In the genomic region with DNA sequence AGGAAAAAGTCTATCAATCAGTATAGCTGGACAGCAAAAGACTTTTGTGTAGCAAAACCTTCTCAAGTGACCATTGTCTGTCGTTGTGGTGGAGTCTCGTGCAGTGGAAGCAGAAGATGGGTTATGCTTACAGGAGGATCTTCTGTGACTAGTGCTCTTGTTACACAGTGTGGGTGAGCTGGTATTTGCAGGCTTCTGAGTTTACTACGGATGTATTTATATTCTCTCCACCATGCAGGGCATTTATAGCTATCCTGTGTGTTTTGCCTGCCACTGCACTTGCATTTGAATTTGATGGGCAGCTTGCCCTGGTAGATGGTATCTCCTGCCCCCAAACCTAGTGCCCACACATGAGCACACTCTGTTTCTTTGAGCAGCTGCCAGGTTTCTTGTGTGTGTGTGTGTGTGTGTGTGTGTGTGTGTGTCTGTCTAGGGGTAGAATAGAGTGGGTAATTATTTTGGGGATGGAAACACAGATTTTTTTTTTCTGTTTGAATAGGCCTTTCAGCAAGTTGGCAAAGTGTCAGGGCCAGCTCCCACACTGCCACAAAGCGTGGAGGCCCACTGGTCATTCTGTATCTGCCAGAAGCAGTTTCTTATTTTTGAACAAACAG, we compare ENCODE assay signal across 9 mouse cellular contexts.
DNase-seq lines count a peak whose midpoint lies in the region; ATAC-seq lines count a peak whose summit lies in the region.
"Had no signal": no experiment of that assay in that cellular context is flagged by ENCODE, and none has a peak within 500 bp of the region (broad histone marks: within the 10 kb centered on the region; RNA-seq: fewer than 3 reads in every experiment).

No protein-coding gene starts in this region.

- H3K27ac ChIP-seq in forebrain, embryonic 12.5 days = peak overlapping the region; percentile 60
- no peak overlapping the region for H3K27ac ChIP-seq in forebrain, embryonic 11.5 days (ENCODE audit: low read depth, low read length)
- peak overlapping the region; percentile 59 for H3K27ac ChIP-seq in neural tube, embryonic 13.5 days (replicated peaks)
- H3K27ac ChIP-seq: lung, embryonic 15.5 days had no signal

- H3K27me3 ChIP-seq in forebrain, embryonic 12.5 days = no peaks in the 10 kb centered on the region
- 0 out of 2 replicates have a peak, but pooled peaks cover 3% of the 10 kb centered on the region for H3K27me3 ChIP-seq in forebrain, embryonic 11.5 days (ENCODE audit: control insufficient read depth, insufficient read depth, low read length)
- no peaks in the 10 kb centered on the region for H3K27me3 ChIP-seq in neural tube, embryonic 13.5 days
- H3K27me3 ChIP-seq: lung, embryonic 15.5 days had no signal

- no peak overlapping the region for H3K4me3 ChIP-seq in forebrain, embryonic 12.5 days (replicated peaks)
- H3K4me3 ChIP-seq in forebrain, embryonic 11.5 days (ENCODE audit: low read depth, low read length) = no peak overlapping the region
- no peak overlapping the region for H3K4me3 ChIP-seq in neural tube, embryonic 13.5 days
- H3K4me3 ChIP-seq: lung, embryonic 15.5 days had no signal

- no peak for DNase-seq in forebrain, embryonic 11.5 days (ENCODE audit: low spot score)
- peak; percentile 26 for DNase-seq in cerebellum, adult 8-10 months
- DNase-seq in kidney, postnatal 36 days = peak; percentile 22
- DNase-seq in spleen, postnatal 10 days (ENCODE audit: low spot score in 2 of 2) = no peak
- no peak for DNase-seq in adrenal gland, postnatal 36 days
- DNase-seq in gastrocnemius, adult 8-10 months (ENCODE audit: low spot score in 2 of 2) = no peak

- ATAC-seq in forebrain, embryonic 12.5 days (ENCODE audit: low FRiP score) = peak; percentile 18; the same call in 1 of the 2 replicates
- ATAC-seq in forebrain, embryonic 11.5 days (replicated peaks; ENCODE audit: low FRiP score) = no peak
- peak; percentile 36; the same call in 1 of the 2 replicates for ATAC-seq in neural tube, embryonic 13.5 days (ENCODE audit: low read depth)

- no peak overlapping the region; the same call in 1 of the 2 replicates for H3K4me2 ChIP-seq in forebrain, embryonic 12.5 days
- no peak overlapping the region for H3K4me2 ChIP-seq in forebrain, embryonic 11.5 days (ENCODE audit: low read depth, low read length, severe bottlenecking)
- no peak overlapping the region for H3K4me2 ChIP-seq in neural tube, embryonic 13.5 days
- H3K4me2 ChIP-seq: lung, embryonic 15.5 days had no signal

- peaks cover 13% of the 10 kb centered on the region for H3K4me1 ChIP-seq in forebrain, embryonic 12.5 days
- no peaks in the 10 kb centered on the region; the same call in 1 of the 2 replicates for H3K4me1 ChIP-seq in forebrain, embryonic 11.5 days (replicated peaks; ENCODE audit: control insufficient read depth, insufficient read depth, low read length)
- H3K4me1 ChIP-seq in neural tube, embryonic 13.5 days (replicated peaks) = peaks cover 40% of the 10 kb centered on the region
- H3K4me1 ChIP-seq: lung, embryonic 15.5 days had no signal

- H3K9ac ChIP-seq in forebrain, embryonic 12.5 days = no peak overlapping the region
- no peak overlapping the region for H3K9ac ChIP-seq in forebrain, embryonic 11.5 days (ENCODE audit: low read length)
- H3K9ac ChIP-seq in neural tube, embryonic 13.5 days = no peak overlapping the region
- H3K9ac ChIP-seq: lung, embryonic 15.5 days had no signal

- WGBS in forebrain, embryonic 12.5 days = 50% methylated on average over 4 of the region's 4 CpGs
- 71% methylated on average over 4 of the region's 4 CpGs for WGBS in forebrain, embryonic 11.5 days
- WGBS in neural tube, embryonic 13.5 days = 35% methylated on average over 4 of the region's 4 CpGs

- 0 out of 2 replicates have a peak, but pooled peaks cover 3% of the 10 kb centered on the region for H3K9me3 ChIP-seq in forebrain, embryonic 12.5 days
- H3K9me3 ChIP-seq in forebrain, embryonic 11.5 days (ENCODE audit: control insufficient read depth, low read length) = no peaks in the 10 kb centered on the region
- peaks cover 7% of the 10 kb centered on the region; the same call in 1 of the 2 replicates for H3K9me3 ChIP-seq in neural tube, embryonic 13.5 days

- H3K36me3 ChIP-seq in forebrain, embryonic 12.5 days (replicated peaks) = 0 out of 2 replicates have a peak, but pooled peaks cover 4% of the 10 kb centered on the region
- H3K36me3 ChIP-seq in forebrain, embryonic 11.5 days (ENCODE audit: control insufficient read depth, insufficient read depth, low read length) = no peaks in the 10 kb centered on the region
- 0 out of 2 replicates have a peak, but pooled peaks cover 9% of the 10 kb centered on the region for H3K36me3 ChIP-seq in neural tube, embryonic 13.5 days
- H3K36me3 ChIP-seq: lung, embryonic 15.5 days had no signal

Comparison
In these comparisons a context has a peak if more than half of its experiments do, and no peak if none do; other contexts are left out.
1. DNase-seq: peak in cerebellum, adult 8-10 months (single experiment) and kidney, postnatal 36 days (2 of 2); none in forebrain, embryonic 11.5 days (single experiment), spleen, postnatal 10 days (0 of 2), adrenal gland, postnatal 36 days (0 of 2) and gastrocnemius, adult 8-10 months (0 of 2).